Mouse (Mus musculus) heart, embryonic 11.5 days (tissue): ENCODE measurements around the gene Ddah2. TPM values are rescaled to one million over a fixed set of nuclear protein-coding genes. Genes with fewer than 3 reads are reported as not detected.

Experiments used
- ATAC-seq: fragments of 200-750 bp; cut with Nextera tagmentation; replicated peaks from 2 replicates; pipeline ENCODE4 v1.8.0; 2017; ENCODE audit warnings: moderate library complexity; ENCODE audit not compliant: insufficient number of reproducible peaks, low FRiP score, low TSS enrichment
- H3K27ac ChIP-seq: fragments of 300-500 bp; sonication (generic); 2 replicates; pipeline ENCODE4 v1.5.1; 2014; ENCODE audit warnings: mild to moderate bottlenecking, low read depth, low read length
- H3K27me3 ChIP-seq: fragments of 300-500 bp; sonication (generic); 2 replicates; pipeline ENCODE4 v1.6.1; 2014; ENCODE audit warnings: mild to moderate bottlenecking, low read length, mixed read lengths; ENCODE audit not compliant: control insufficient read depth, insufficient read depth
- H3K36me3 ChIP-seq: fragments of 300-500 bp; sonication (generic); 2 replicates; pipeline ENCODE4 v1.6.1; 2014; ENCODE audit warnings: mild to moderate bottlenecking, low read length, moderate library complexity, mixed read lengths; ENCODE audit not compliant: control insufficient read depth, insufficient read depth
- H3K4me1 ChIP-seq: fragments of 300-500 bp; sonication (generic); 2 replicates; pipeline ENCODE4 v1.6.1; 2014; ENCODE audit warnings: low read length; ENCODE audit not compliant: control insufficient read depth, insufficient read depth
- H3K4me2 ChIP-seq: fragments of 300-500 bp; sonication (generic); 2 replicates; pipeline ENCODE4 v1.6.1; 2014; ENCODE audit warnings: mild to moderate bottlenecking, moderate library complexity
- H3K4me3 ChIP-seq: fragments of 300-500 bp; sonication (generic); 2 replicates; pipeline ENCODE4 v1.5.1; 2014; ENCODE audit warnings: low read depth, low read length
- H3K9ac ChIP-seq: fragments of 300-500 bp; sonication (generic); 2 replicates; pipeline ENCODE4 v1.6.1; 2014; ENCODE audit warnings: mild to moderate bottlenecking, low read depth, low read length, moderate library complexity
- H3K9me3 ChIP-seq: fragments of 300-500 bp; sonication (generic); replicated peaks from 2 replicates; pipeline ENCODE4 v1.6.1; 2016; ENCODE audit warnings: low read length; ENCODE audit not compliant: control insufficient read depth
- whole genome bisulfite sequencing: fragments of 180-500 bp; shearing (Covaris S2); extraction: QIAGEN DNeasy Blood & Tissue Kit; methylation state at CpG from one replicate; pipeline ENCODE4 v1.1.7; 2014; ENCODE audit not compliant: insufficient replicate concordance; 5-methylcytosine and 5-hydroxymethylcytosine counted together
- polyA plus RNA-seq: library from polyadenylated mRNA; unstranded; fragments of >200 nt; fragmentation: Nextera tagmentation; extraction: Ambion mirVana; gene quantifications from 2 replicates; pipeline ENCODE4 v1.2.1, GENCODE M21; 2014

The Ddah2 gene
- 213 and 217 TPM in 2 replicates for polyA plus RNA-seq

- Histone ChIP-seq H3K9me3 (no peaks in the 10 kb centered on the region), H3K27ac (peak within 1 kb of the TSS; percentile 91), H3K4me3 (peak within 1 kb of the TSS; percentile 77), H3K4me1 (peaks cover 16% of the 10 kb centered on the region), H3K36me3 (peaks cover 33% of the 10 kb centered on the region), H3K4me2 (peak within 1 kb of the TSS; percentile 77), H3K9ac (peak within 1 kb of the TSS; percentile 94), H3K27me3 (peaks cover 11% of the 10 kb centered on the region; the same call in 1 of the 2 replicates)
- ATAC-seq, result peak; percentile 88
- under 1% methylated on average over 57 of the region's 57 CpGs for WGBS
These were observed at the start of gene Ddah2 for GRCm38 (mm10) chr17:35058911-35059892. TSS of gene Ddah2 (plus strand) at chr17:35059035.

GRCm38 (mm10) chr17:35009586-35009985 is 49.2 kb upstream of the Ddah2 start:
- 86% methylated on average over 7 of the region's 7 CpGs for WGBS
- Histone ChIP-seq H3K27ac (no peak overlapping the region), H3K9ac (no peak overlapping the region), H3K4me2 (no peak overlapping the region), H3K9me3 (no peaks in the 10 kb centered on the region), H3K4me3 (no peak overlapping the region), H3K27me3 (no peaks in the 10 kb centered on the region), H3K36me3 (peaks cover 62% of the 10 kb centered on the region), H3K4me1 (no peaks in the 10 kb centered on the region)
- ATAC-seq, result no peak

- 92% methylated on average over 8 of the region's 8 CpGs for WGBS
- Histone ChIP-seq H3K9me3 (no peaks in the 10 kb centered on the region), H3K4me3 (no peak overlapping the region), H3K9ac (no peak overlapping the region), H3K27ac (no peak overlapping the region), H3K4me1 (peaks cover 6% of the 10 kb centered on the region; the same call in 1 of the 2 replicates), H3K4me2 (no peak overlapping the region), H3K27me3 (no peaks in the 10 kb centered on the region), H3K36me3 (peaks cover 66% of the 10 kb centered on the region)
- ATAC-seq, result no peak
These were observed 47.4 kb upstream of the Ddah2 start for GRCm38 (mm10) chr17:35011440-35011839.

- WGBS, result 81% methylated on average over 13 of the region's 13 CpGs
- Histone ChIP-seq H3K36me3 (peaks cover 62% of the 10 kb centered on the region), H3K9ac (no peak overlapping the region), H3K4me1 (peaks cover 8% of the 10 kb centered on the region; the same call in 1 of the 2 replicates), H3K9me3 (no peaks in the 10 kb centered on the region), H3K4me3 (no peak overlapping the region), H3K4me2 (no peak overlapping the region), H3K27ac (no peak overlapping the region), H3K27me3 (no peaks in the 10 kb centered on the region)
- ATAC-seq, result no peak
These were observed 46.4 kb upstream of the Ddah2 start for GRCm38 (mm10) chr17:35012430-35012829.

- Histone ChIP-seq H3K36me3 (peaks cover 55% of the 10 kb centered on the region), H3K4me2 (no peak overlapping the region), H3K4me3 (no peak overlapping the region), H3K27ac (no peak overlapping the region), H3K27me3 (no peaks in the 10 kb centered on the region), H3K9ac (no peak overlapping the region), H3K4me1 (peaks cover 8% of the 10 kb centered on the region; the same call in 1 of the 2 replicates), H3K9me3 (no peaks in the 10 kb centered on the region)
- ATAC-seq, result no peak
- 74% methylated on average over 6 of the region's 6 CpGs for WGBS
These were observed 45.6 kb upstream of the Ddah2 start for GRCm38 (mm10) chr17:35013221-35013620.

GRCm38 (mm10) chr17:35015296-35015695 is 43.5 kb upstream of the Ddah2 start:
- WGBS, result 90% methylated on average over 16 of the region's 16 CpGs
- Histone ChIP-seq H3K9ac (no peak overlapping the region), H3K4me3 (no peak overlapping the region), H3K9me3 (no peaks in the 10 kb centered on the region), H3K27ac (no peak overlapping the region), H3K4me2 (no peak overlapping the region), H3K27me3 (no peaks in the 10 kb centered on the region), H3K36me3 (peaks cover 46% of the 10 kb centered on the region), H3K4me1 (peaks cover 8% of the 10 kb centered on the region; the same call in 1 of the 2 replicates)
- ATAC-seq, result no peak

GRCm38 (mm10) chr17:35016376-35016775 is 42.5 kb upstream of the Ddah2 start, which contains the start of gene Vwa7:
TSS of gene Vwa7 (plus strand) at chr17:35016579.
- peak; percentile 47; the same call in 1 of the 2 replicates for ATAC-seq
- H3K27me3 ChIP-seq, result no peaks in the 10 kb centered on the region
- H3K9me3 ChIP-seq, result no peaks in the 10 kb centered on the region
- no peak within 1 kb of the TSS for H3K4me2 ChIP-seq
- peak within 1 kb of the TSS; percentile 2; the same call in 1 of the 2 replicates for H3K9ac ChIP-seq
- H3K4me1 ChIP-seq, result peaks cover 10% of the 10 kb centered on the region
- H3K27ac ChIP-seq, result no peak within 1 kb of the TSS
- 73% methylated on average over 12 of the region's 12 CpGs for WGBS
- H3K4me3 ChIP-seq, result no peak within 1 kb of the TSS
- peaks cover 36% of the 10 kb centered on the region for H3K36me3 ChIP-seq

GRCm38 (mm10) chr17:35016791-35017705 is 41.8 kb upstream of the Ddah2 start:
- H3K9me3 ChIP-seq, result no peaks in the 10 kb centered on the region
- H3K36me3 ChIP-seq, result peaks cover 30% of the 10 kb centered on the region
- H3K4me3 ChIP-seq, result no peak overlapping the region
- H3K27me3 ChIP-seq, result no peaks in the 10 kb centered on the region
- 75% methylated on average over 10 of the region's 10 CpGs for WGBS
- no peak overlapping the region for H3K27ac ChIP-seq
- no peak overlapping the region for H3K4me2 ChIP-seq
- H3K4me1 ChIP-seq, result peaks cover 16% of the 10 kb centered on the region
- peak overlapping the region; percentile 2; the same call in 1 of the 2 replicates for H3K9ac ChIP-seq
- ATAC-seq, result no peak
